ENCODE assay signal across 31 mouse cellular contexts in the genomic region with DNA sequence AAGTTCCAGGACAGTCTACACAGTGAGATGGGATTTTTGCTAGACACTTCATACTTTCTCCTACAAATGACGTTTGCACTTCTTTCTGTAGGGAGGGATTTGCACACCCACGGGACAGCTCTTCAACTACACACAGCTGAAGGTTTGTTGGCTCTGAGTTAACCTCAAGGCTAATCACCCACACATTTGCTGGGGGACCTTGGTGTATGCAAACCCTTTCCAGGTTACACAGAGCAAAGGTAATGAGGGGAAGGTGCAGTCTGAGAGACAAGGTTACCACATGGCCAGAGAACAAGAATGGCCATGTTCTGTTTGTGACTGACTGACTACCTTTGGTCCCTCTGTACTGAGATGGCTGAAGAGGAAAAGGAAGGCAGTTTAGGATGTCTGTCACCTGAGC. TPM values are rescaled to one million over a fixed set of nuclear protein-coding genes. Genes with fewer than 3 reads are reported as not detected.
A peak's percentile ranks its signal among the peaks of the same experiment; 100 is the strongest.
DNase-seq lines count a peak whose midpoint lies in the region; ATAC-seq and TF ChIP-seq lines count a peak whose summit lies in the region.
"Had no signal": no experiment of that assay in that cellular context is flagged by ENCODE, and none has a peak within 500 bp of the region (broad histone marks: within the 10 kb centered on the region; RNA-seq: fewer than 3 reads in every experiment).

No protein-coding gene starts in this region.

- ATAC-seq in liver, postnatal 0 days = peak; percentile 59
- ATAC-seq in liver, embryonic 11.5 days (replicated peaks; ENCODE audit: low FRiP score) = no peak
- ATAC-seq in intestine, embryonic 14.5 days (replicated peaks; ENCODE audit: low FRiP score, low TSS enrichment, low read depth) = no peak
- ATAC-seq in intestine, postnatal 0 days = peak; percentile 15; the same call in 1 of the 2 replicates
- ATAC-seq: activated CD4-positive, CD25-positive, alpha-beta regulatory T cell, adult 4 months; forebrain, embryonic 13.5 days; forebrain, embryonic 16.5 days; hindbrain, postnatal 0 days had no signal

- H3K27me3 ChIP-seq in liver, postnatal 0 days (ENCODE audit: insufficient read depth, low read length) = no peaks in the 10 kb centered on the region
- H3K27me3 ChIP-seq in liver, embryonic 11.5 days (replicated peaks; ENCODE audit: control insufficient read depth, insufficient read depth, low read length) = no peaks in the 10 kb centered on the region
- no peaks in the 10 kb centered on the region for H3K27me3 ChIP-seq in intestine, embryonic 14.5 days (replicated peaks; ENCODE audit: control insufficient read depth, insufficient read depth, low read length)
- no peaks in the 10 kb centered on the region for H3K27me3 ChIP-seq in intestine, postnatal 0 days (replicated peaks; ENCODE audit: control insufficient read depth, insufficient read depth, low read length)
- H3K27me3 ChIP-seq: embryonic facial prominence, embryonic 13.5 days; forebrain, embryonic 13.5 days had no signal

- no peak overlapping the region for H3K4me2 ChIP-seq in liver, postnatal 0 days (ENCODE audit: low read depth, low read length)
- no peak overlapping the region for H3K4me2 ChIP-seq in liver, embryonic 11.5 days
- no peak overlapping the region for H3K4me2 ChIP-seq in intestine, embryonic 14.5 days (ENCODE audit: low read length)
- H3K4me2 ChIP-seq in intestine, postnatal 0 days (replicated peaks; ENCODE audit: low read depth) = no peak overlapping the region
- H3K4me2 ChIP-seq: embryonic facial prominence, embryonic 13.5 days; forebrain, embryonic 13.5 days; heart, embryonic 11.5 days; hindbrain, embryonic 14.5 days had no signal

- no peak for TF ChIP-seq EP300 in liver, postnatal 0 days (IDR thresholded peaks at IDR 0.05; ENCODE audit: low read depth)

- 0 out of 2 replicates have a peak, but pooled peaks cover 3% of the 10 kb centered on the region for H3K9me3 ChIP-seq in liver, postnatal 0 days (ENCODE audit: low read length)
- H3K9me3 ChIP-seq in liver, embryonic 11.5 days (ENCODE audit: control insufficient read depth, low read length) = no peaks in the 10 kb centered on the region; the same call in 1 of the 2 replicates
- no peaks in the 10 kb centered on the region for H3K9me3 ChIP-seq in intestine, embryonic 14.5 days (ENCODE audit: control insufficient read depth, low read length)
- H3K9me3 ChIP-seq in intestine, postnatal 0 days (ENCODE audit: control insufficient read depth) = no peaks in the 10 kb centered on the region
- H3K9me3 ChIP-seq: embryonic facial prominence, embryonic 13.5 days; forebrain, embryonic 13.5 days had no signal

- no peak overlapping the region for H3K9ac ChIP-seq in liver, postnatal 0 days (replicated peaks)
- H3K9ac ChIP-seq in liver, embryonic 11.5 days (ENCODE audit: low read depth, low read length) = no peak overlapping the region
- no peak overlapping the region for H3K9ac ChIP-seq in intestine, embryonic 14.5 days (ENCODE audit: low read length)
- H3K9ac ChIP-seq in intestine, postnatal 0 days (ENCODE audit: low read depth, low read length) = no peak overlapping the region
- H3K9ac ChIP-seq: embryonic facial prominence, embryonic 13.5 days; forebrain, embryonic 13.5 days; hindbrain, embryonic 14.5 days had no signal

- no peak overlapping the region for H3K4me3 ChIP-seq in liver, postnatal 0 days (ENCODE audit: low read depth, low read length)
- no peak overlapping the region for H3K4me3 ChIP-seq in liver, embryonic 11.5 days (ENCODE audit: low read depth, low read length)
- H3K4me3 ChIP-seq in intestine, embryonic 14.5 days (ENCODE audit: low read depth, low read length) = no peak overlapping the region
- H3K4me3 ChIP-seq in intestine, postnatal 0 days (ENCODE audit: low read depth, low read length) = no peak overlapping the region
- H3K4me3 ChIP-seq: embryonic facial prominence, embryonic 10.5 days; embryonic facial prominence, embryonic 13.5 days; erythroblast, embryonic 14.5 days; forebrain, embryonic 10.5 days; forebrain, embryonic 13.5 days had no signal

- no peaks in the 10 kb centered on the region for H3K36me3 ChIP-seq in liver, postnatal 0 days (replicated peaks; ENCODE audit: insufficient read depth, low read length)
- no peaks in the 10 kb centered on the region for H3K36me3 ChIP-seq in liver, embryonic 11.5 days (ENCODE audit: control insufficient read depth, insufficient read depth, low read length)
- H3K36me3 ChIP-seq in intestine, embryonic 14.5 days (ENCODE audit: control insufficient read depth, insufficient read depth, low read length) = no peaks in the 10 kb centered on the region
- no peaks in the 10 kb centered on the region for H3K36me3 ChIP-seq in intestine, postnatal 0 days (ENCODE audit: control insufficient read depth, insufficient read depth)
- H3K36me3 ChIP-seq: embryonic facial prominence, embryonic 10.5 days; embryonic facial prominence, embryonic 13.5 days; forebrain, embryonic 10.5 days had no signal

- DNase-seq in liver, postnatal 0 days = no peak
- no peak for DNase-seq in liver, embryonic 11.5 days (ENCODE audit: low spot score)
- peak; percentile 47 for DNase-seq in intestine, embryonic 14.5 days (ENCODE audit: low spot score)
- DNase-seq in natural killer cell, adult 2 months (ENCODE audit: low spot score in 2 of 2) = no peak
- DNase-seq in retina, postnatal 1 day = no peak
- DNase-seq: adrenal gland, adult 8-10 months; adrenal gland, postnatal 25 days; cerebellum, adult 11-12 months; cerebellum, adult 8-10 months; cerebellum, postnatal 10 days; cerebellum, postnatal 36 days; embryo, embryonic 11 days; gastrocnemius, postnatal 10 days; gastrocnemius, postnatal 36 days; heart, adult 11 months; heart, postnatal 36 days had no signal

- 42% methylated on average over 2 of the region's 2 CpGs for WGBS in liver, postnatal 0 days (ENCODE audit: insufficient replicate concordance)
- 71% methylated on average over 2 of the region's 2 CpGs for WGBS in liver, embryonic 11.5 days
- 86% methylated on average over 2 of the region's 2 CpGs for WGBS in intestine, embryonic 14.5 days
- WGBS in intestine, postnatal 0 days = 60% methylated on average over 2 of the region's 2 CpGs

- peak overlapping the region; percentile 4; the same call in 1 of the 2 replicates for H3K27ac ChIP-seq in liver, postnatal 0 days (ENCODE audit: low read depth)
- no peak overlapping the region for H3K27ac ChIP-seq in liver, embryonic 11.5 days (ENCODE audit: low read depth, low read length)
- no peak overlapping the region for H3K27ac ChIP-seq in intestine, embryonic 14.5 days (ENCODE audit: low read depth)
- peak overlapping the region; percentile 87 for H3K27ac ChIP-seq in intestine, postnatal 0 days (ENCODE audit: low read depth, low read length)
- H3K27ac ChIP-seq: embryonic facial prominence, embryonic 10.5 days; embryonic facial prominence, embryonic 13.5 days; forebrain, embryonic 10.5 days; forebrain, embryonic 13.5 days; hindbrain, embryonic 14.5 days; hindbrain, postnatal 0 days had no signal

- H3K4me1 ChIP-seq in liver, postnatal 0 days (ENCODE audit: insufficient read depth) = no peaks in the 10 kb centered on the region
- H3K4me1 ChIP-seq in liver, embryonic 11.5 days (replicated peaks; ENCODE audit: control insufficient read depth, insufficient read depth, low read length) = no peaks in the 10 kb centered on the region
- H3K4me1 ChIP-seq in intestine, embryonic 14.5 days (replicated peaks; ENCODE audit: control insufficient read depth, insufficient read depth, low read length) = no peaks in the 10 kb centered on the region
- no peaks in the 10 kb centered on the region for H3K4me1 ChIP-seq in intestine, postnatal 0 days (replicated peaks; ENCODE audit: control insufficient read depth, insufficient read depth, low read length)
- H3K4me1 ChIP-seq: embryonic facial prominence, embryonic 10.5 days; embryonic facial prominence, embryonic 13.5 days; forebrain, embryonic 10.5 days; forebrain, embryonic 13.5 days had no signal

- no peak for TF ChIP-seq CTCF in liver, postnatal 0 days (IDR thresholded peaks at IDR 0.05; ENCODE audit: low read depth)
- no peak for TF ChIP-seq CTCF in intestine, postnatal 0 days (IDR thresholded peaks at IDR 0.05; ENCODE audit: low read depth)

RNA-seq across cellular contexts. Expression of gene Acot5, which starts 14.7 kb away (rescaled TPM):
- 0.37 and 0.54 TPM in 2 replicates for polyA plus RNA-seq in liver, postnatal 0 days (2015; fragmentation: Nextera tagmentation; extraction: Ambion mirVana)
- not detected in 2 replicates for polyA plus RNA-seq in liver, embryonic 11.5 days (2014; fragmentation: Nextera tagmentation; extraction: Ambion mirVana)
- polyA plus RNA-seq in intestine, embryonic 14.5 days (2014; fragmentation: Nextera tagmentation; extraction: Ambion mirVana) = not detected in 2 replicates
- polyA plus RNA-seq in intestine, postnatal 0 days (2015; fragmentation: Nextera tagmentation; extraction: Ambion mirVana) = 6.6 and 7.8 TPM in 2 replicates
- polyA plus RNA-seq: activated CD4-positive, CD25-positive, alpha-beta regulatory T cell, adult 4 months; embryonic facial prominence, embryonic 10.5 days; erythroblast, embryonic 14.5 days; forebrain, embryonic 10.5 days; forebrain, embryonic 13.5 days; heart, embryonic 11.5 days; heart, embryonic 14.5 days; heart, postnatal 0 days; hindbrain, embryonic 11.5 days had no signal

RNA-seq across cellular contexts. Expression of gene Acot6, which starts 16.6 kb away (rescaled TPM):
- polyA plus RNA-seq in liver, postnatal 0 days (2015; fragmentation: Nextera tagmentation; extraction: Ambion mirVana) = 1.9 and 2.0 TPM in 2 replicates
- polyA plus RNA-seq in liver, embryonic 11.5 days (2014; fragmentation: Nextera tagmentation; extraction: Ambion mirVana) = 1.0 and 1.4 TPM in 2 replicates
- 1.5 and 2.2 TPM in 2 replicates for polyA plus RNA-seq in intestine, embryonic 14.5 days (2014; fragmentation: Nextera tagmentation; extraction: Ambion mirVana)
- polyA plus RNA-seq in intestine, postnatal 0 days (2015; fragmentation: Nextera tagmentation; extraction: Ambion mirVana) = 8.4 and 9.7 TPM in 2 replicates
- polyA plus RNA-seq: erythroblast, embryonic 14.5 days had no signal

RNA-seq across cellular contexts. Expression of gene Dnal1, which starts 30.3 kb away (rescaled TPM):
- polyA plus RNA-seq in liver, postnatal 0 days (2015; fragmentation: Nextera tagmentation; extraction: Ambion mirVana) = 0.13 and 0.21 TPM in 2 replicates
- 2.0 and 2.3 TPM in 2 replicates for polyA plus RNA-seq in liver, embryonic 11.5 days (2014; fragmentation: Nextera tagmentation; extraction: Ambion mirVana)
- polyA plus RNA-seq in intestine, embryonic 14.5 days (2014; fragmentation: Nextera tagmentation; extraction: Ambion mirVana) = 2.8 and 3.5 TPM in 2 replicates
- polyA plus RNA-seq in intestine, postnatal 0 days (2015; fragmentation: Nextera tagmentation; extraction: Ambion mirVana) = 1.0 and 1.3 TPM in 2 replicates
- polyA plus RNA-seq: erythroblast, embryonic 14.5 days had no signal

RNA-seq across cellular contexts. Expression of gene Acot3, which starts 31.9 kb away (rescaled TPM):
- 37.2 and 43.0 TPM in 2 replicates for polyA plus RNA-seq in liver, postnatal 0 days (2015; fragmentation: Nextera tagmentation; extraction: Ambion mirVana)
- polyA plus RNA-seq in liver, embryonic 11.5 days (2014; fragmentation: Nextera tagmentation; extraction: Ambion mirVana) = 3.0 and 3.8 TPM in 2 replicates
- 0.55 and 0.68 TPM in 2 replicates for polyA plus RNA-seq in intestine, embryonic 14.5 days (2014; fragmentation: Nextera tagmentation; extraction: Ambion mirVana)
- 22.5 and 28.2 TPM in 2 replicates for polyA plus RNA-seq in intestine, postnatal 0 days (2015; fragmentation: Nextera tagmentation; extraction: Ambion mirVana)
- polyA plus RNA-seq: activated CD4-positive, CD25-positive, alpha-beta regulatory T cell, adult 4 months; embryonic facial prominence, embryonic 13.5 days had no signal

RNA-seq across cellular contexts. Expression of gene Gm49366, which starts 45.1 kb away (rescaled TPM):
- not detected in 2 replicates for polyA plus RNA-seq in liver, postnatal 0 days (2015; fragmentation: Nextera tagmentation; extraction: Ambion mirVana)
- not detected in 2 replicates for polyA plus RNA-seq in liver, embryonic 11.5 days (2014; fragmentation: Nextera tagmentation; extraction: Ambion mirVana)
- polyA plus RNA-seq in intestine, embryonic 14.5 days (2014; fragmentation: Nextera tagmentation; extraction: Ambion mirVana) = not detected in 2 replicates
- not detected in 2 replicates for polyA plus RNA-seq in intestine, postnatal 0 days (2015; fragmentation: Nextera tagmentation; extraction: Ambion mirVana)
- polyA plus RNA-seq: activated CD4-positive, CD25-positive, alpha-beta regulatory T cell, adult 4 months; cortical plate, adult 2 months; embryonic facial prominence, embryonic 10.5 days; embryonic facial prominence, embryonic 13.5 days; erythroblast, embryonic 14.5 days; forebrain, embryonic 10.5 days; forebrain, embryonic 13.5 days; forebrain, embryonic 16.5 days; heart, embryonic 11.5 days; heart, embryonic 14.5 days; heart, postnatal 0 days; hindbrain, embryonic 11.5 days; hindbrain, embryonic 14.5 days; hindbrain, postnatal 0 days had no signal

Comparison
In these comparisons a context has a peak if more than half of its experiments do, and no peak if none do; other contexts are left out.
1. ATAC-seq: peak in liver, postnatal 0 days (single experiment) and intestine, postnatal 0 days (single experiment); none in liver, embryonic 11.5 days (single experiment) and intestine, embryonic 14.5 days (single experiment).
2. H3K27ac ChIP-seq: peak in liver, postnatal 0 days (single experiment) and intestine, postnatal 0 days (single experiment); none in liver, embryonic 11.5 days (single experiment) and intestine, embryonic 14.5 days (single experiment).